Mouse (Mus musculus) heart, embryonic 15.5 days (tissue): ENCODE data around the gene Il5ra. TPM values are rescaled to one million over a fixed set of nuclear protein-coding genes. Genes with fewer than 3 reads are reported as not detected.

Source experiments
- ATAC-seq: fragments of 200-750 bp; cut with Nextera tagmentation; replicated peaks from 2 replicates; pipeline ENCODE4 v1.8.0; 2017; ENCODE audit warnings: low read depth, moderate TSS enrichment; ENCODE audit not compliant: insufficient number of reproducible peaks, insufficient read depth, low FRiP score
- H3K27ac ChIP-seq: fragments of 300-500 bp; sonication (generic); 2 replicates; pipeline ENCODE4 v1.5.1; 2015; ENCODE audit warnings: mild to moderate bottlenecking, inconsistent platforms
- H3K27me3 ChIP-seq: fragments of 300-500 bp; sonication (generic); 2 replicates; pipeline ENCODE4 v1.6.1; 2015; ENCODE audit warnings: inconsistent platforms
- H3K36me3 ChIP-seq: fragments of 300-500 bp; sonication (generic); 2 replicates; pipeline ENCODE4 v1.6.1; 2015; ENCODE audit warnings: mild to moderate bottlenecking, inconsistent platforms
- H3K4me1 ChIP-seq: fragments of 300-500 bp; sonication (generic); replicated peaks from 2 replicates; pipeline ENCODE4 v1.6.1; 2015; ENCODE audit warnings: inconsistent platforms
- H3K4me2 ChIP-seq: fragments of 300-500 bp; sonication (generic); 2 replicates; pipeline ENCODE4 v1.6.1; 2015; ENCODE audit warnings: inconsistent platforms, mild to moderate bottlenecking, moderate library complexity
- H3K4me3 ChIP-seq: fragments of 300-500 bp; sonication (generic); 2 replicates; pipeline ENCODE4 v1.5.1; 2015; ENCODE audit warnings: mild to moderate bottlenecking, inconsistent platforms
- H3K9ac ChIP-seq: fragments of 300-500 bp; sonication (generic); 2 replicates; pipeline ENCODE4 v1.6.1; 2015; ENCODE audit warnings: mild to moderate bottlenecking, inconsistent platforms
- H3K9me3 ChIP-seq: fragments of 300-500 bp; sonication (generic); replicated peaks from 2 replicates; pipeline ENCODE4 v1.6.1; 2016; ENCODE audit warnings: inconsistent platforms
- WGBS: fragments of 180-500 bp; shearing (Covaris S2); methylation state at CpG from one replicate; pipeline ENCODE4 v1.1.7; 2015; ENCODE audit warnings: mixed read lengths; 5-methylcytosine and 5-hydroxymethylcytosine counted together
- polyA plus RNA-seq: library from polyadenylated mRNA; unstranded; fragments of >200 nt; fragmentation: Nextera tagmentation; extraction: Ambion mirVana; gene quantifications from 2 replicates; pipeline ENCODE4 v1.2.1, GENCODE M21; 2015

The Il5ra gene
- polyA plus RNA-seq, 1 experiment from 2014 or later: not detected

- no peak overlapping the region for H3K4me2 ChIP-seq
- H3K27ac ChIP-seq: no peak overlapping the region
- no peak for ATAC-seq
- no peak overlapping the region for H3K9ac ChIP-seq
- H3K27me3 ChIP-seq: no peaks in the 10 kb centered on the region
- no peaks in the 10 kb centered on the region for H3K4me1 ChIP-seq
- H3K36me3 ChIP-seq: no peaks in the 10 kb centered on the region
- no peak overlapping the region for H3K4me3 ChIP-seq
- H3K9me3 ChIP-seq: no peaks in the 10 kb centered on the region
- WGBS: 61% methylated on average over 4 of the region's 4 CpGs
Measured at GRCm38 (mm10) chr6:106732563-106732962, 16.3 kb downstream of the Il5ra start.

GRCm38 (mm10) chr6:106729682-106730314 lies 19.0 kb downstream of the Il5ra start:
- H3K4me1 ChIP-seq: no peaks in the 10 kb centered on the region
- no peaks in the 10 kb centered on the region for H3K36me3 ChIP-seq
- no peaks in the 10 kb centered on the region for H3K9me3 ChIP-seq
- 71% methylated on average over 4 of the region's 4 CpGs for WGBS
- ATAC-seq: no peak
- no peak overlapping the region for H3K4me2 ChIP-seq
- H3K27ac ChIP-seq: no peak overlapping the region
- no peak overlapping the region for H3K9ac ChIP-seq
- no peak overlapping the region for H3K4me3 ChIP-seq
- H3K27me3 ChIP-seq: no peaks in the 10 kb centered on the region

GRCm38 (mm10) chr6:106727703-106728102 lies 21.1 kb downstream of the Il5ra start:
- no peak overlapping the region for H3K4me3 ChIP-seq
- WGBS: 50% methylated on average over 1 of the region's 1 CpGs
- H3K4me2 ChIP-seq: no peak overlapping the region
- no peaks in the 10 kb centered on the region for H3K36me3 ChIP-seq
- no peak for ATAC-seq
- H3K9ac ChIP-seq: no peak overlapping the region
- no peaks in the 10 kb centered on the region for H3K4me1 ChIP-seq
- H3K27ac ChIP-seq: no peak overlapping the region
- no peaks in the 10 kb centered on the region for H3K9me3 ChIP-seq
- H3K27me3 ChIP-seq: no peaks in the 10 kb centered on the region; the same call in 1 of the 2 replicates

GRCm38 (mm10) chr6:106726078-106726477 lies 22.8 kb downstream of the Il5ra start:
- no peak for ATAC-seq
- Histone ChIP-seq H3K4me1 (no peaks in the 10 kb centered on the region), H3K9ac (no peak overlapping the region), H3K27ac (no peak overlapping the region), H3K27me3 (no peaks in the 10 kb centered on the region; the same call in 1 of the 2 replicates), H3K36me3 (no peaks in the 10 kb centered on the region), H3K4me3 (no peak overlapping the region), H3K9me3 (no peaks in the 10 kb centered on the region), H3K4me2 (no peak overlapping the region)
- WGBS: 61% methylated on average over 6 of the region's 6 CpGs

GRCm38 (mm10) chr6:106725642-106726041 lies 23.2 kb downstream of the Il5ra start:
- Histone ChIP-seq H3K9me3 (no peaks in the 10 kb centered on the region), H3K9ac (no peak overlapping the region), H3K27me3 (no peaks in the 10 kb centered on the region; the same call in 1 of the 2 replicates), H3K4me1 (no peaks in the 10 kb centered on the region), H3K4me2 (no peak overlapping the region), H3K4me3 (no peak overlapping the region), H3K36me3 (no peaks in the 10 kb centered on the region), H3K27ac (no peak overlapping the region)
- WGBS: 66% methylated on average over 4 of the region's 4 CpGs
- no peak for ATAC-seq

GRCm38 (mm10) chr6:106705506-106706035 lies 43.3 kb downstream of the Il5ra start:
- Histone ChIP-seq H3K36me3 (no peaks in the 10 kb centered on the region), H3K4me3 (no peak overlapping the region), H3K9ac (no peak overlapping the region), H3K27ac (no peak overlapping the region), H3K27me3 (no peaks in the 10 kb centered on the region), H3K4me2 (no peak overlapping the region), H3K9me3 (no peaks in the 10 kb centered on the region), H3K4me1 (no peaks in the 10 kb centered on the region)
- ATAC-seq: no peak
- 42% methylated on average over 3 of the region's 3 CpGs for WGBS

GRCm38 (mm10) chr6:106701931-106702330 lies 46.9 kb downstream of the Il5ra start:
- no peak overlapping the region for H3K4me2 ChIP-seq
- no peaks in the 10 kb centered on the region for H3K27me3 ChIP-seq
- 52% methylated on average over 3 of the region's 3 CpGs for WGBS
- no peaks in the 10 kb centered on the region for H3K4me1 ChIP-seq
- no peak overlapping the region for H3K27ac ChIP-seq
- ATAC-seq: no peak
- no peaks in the 10 kb centered on the region for H3K36me3 ChIP-seq
- no peak overlapping the region for H3K4me3 ChIP-seq
- H3K9me3 ChIP-seq: no peaks in the 10 kb centered on the region
- H3K9ac ChIP-seq: no peak overlapping the region

- H3K9me3 ChIP-seq: no peaks in the 10 kb centered on the region
- no peak overlapping the region for H3K9ac ChIP-seq
- H3K4me1 ChIP-seq: no peaks in the 10 kb centered on the region
- H3K36me3 ChIP-seq: no peaks in the 10 kb centered on the region
- H3K4me3 ChIP-seq: no peak overlapping the region
- 77% methylated on average over 8 of the region's 8 CpGs for WGBS
- H3K27me3 ChIP-seq: no peaks in the 10 kb centered on the region
- H3K27ac ChIP-seq: no peak overlapping the region
- H3K4me2 ChIP-seq: no peak overlapping the region
- no peak for ATAC-seq
Measured at GRCm38 (mm10) chr6:106675581-106675980, 73.3 kb downstream of the Il5ra start.

- no peaks in the 10 kb centered on the region for H3K36me3 ChIP-seq
- H3K27ac ChIP-seq: no peak overlapping the region
- no peak overlapping the region for H3K4me3 ChIP-seq
- no peaks in the 10 kb centered on the region for H3K27me3 ChIP-seq
- no peak overlapping the region for H3K9ac ChIP-seq
- no peaks in the 10 kb centered on the region for H3K4me1 ChIP-seq
- no peak overlapping the region for H3K4me2 ChIP-seq
- WGBS: 37% methylated on average over 6 of the region's 6 CpGs
- ATAC-seq: no peak
- no peaks in the 10 kb centered on the region for H3K9me3 ChIP-seq
Measured at GRCm38 (mm10) chr6:106663780-106664651, 84.8 kb downstream of the Il5ra start.
